Mouse (Mus musculus): Measurements from ENCODE around the gene Rab31. TPM values are rescaled to one million over a fixed set of nuclear protein-coding genes. Genes with fewer than 3 reads are reported as not detected.

Rab31 gene
- polyA plus RNA-seq, 1 experiment from 2014 or later: 31.0 TPM

Other genes starting within 250 kb of the Rab31 start
- 0.14 TPM in 1 of 2 replicates, not detected in the other for gene Tmem232, start 232.0 kb downstream of the Rab31 start, polyA plus RNA-seq (2014; fragmentation: Nextera tagmentation; extraction: Ambion mirVana)
- gene Vapa, start 159.2 kb downstream of the Rab31 start, polyA plus RNA-seq (2014; fragmentation: Nextera tagmentation; extraction: Ambion mirVana): 172 and 177 TPM in 2 replicates
- not detected in 2 replicates for gene Txndc2, start 130.6 kb downstream of the Rab31 start, polyA plus RNA-seq (2014; fragmentation: Nextera tagmentation; extraction: Ambion mirVana)
- 29.0 and 34.8 TPM in 2 replicates for gene Ppp4r1, start 9.8 kb upstream of the Rab31 start, polyA plus RNA-seq (2014; fragmentation: Nextera tagmentation; extraction: Ambion mirVana)
- 42.8 and 49.4 TPM in 2 replicates for gene Ralbp1, start 113.0 kb upstream of the Rab31 start, polyA plus RNA-seq (2014; fragmentation: Nextera tagmentation; extraction: Ambion mirVana)
- 119 and 121 TPM in 2 replicates for gene Twsg1, start 178.5 kb upstream of the Rab31 start, polyA plus RNA-seq (2014; fragmentation: Nextera tagmentation; extraction: Ambion mirVana)

Data from heart, embryonic 14.5 days (tissue).